Mouse (Mus musculus): ENCODE measurements around the gene Sowahc. TPM values are rescaled to one million over a fixed set of nuclear protein-coding genes. Genes with fewer than 3 reads are reported as not detected.
A peak's percentile ranks its signal among the peaks of the same experiment; 100 is the strongest.

The Sowahc gene
- polyA plus RNA-seq, 1 experiment from 2014 or later, result 9.5 TPM

GRCm38 (mm10) chr10:59222271-59223101 is 733 bp downstream of the Sowahc start:
- Histone ChIP-seq H3K36me3 (ENCODE audit: control insufficient read depth, insufficient read depth, low read length) (no peaks in the 10 kb centered on the region), H3K27ac (ENCODE audit: low read depth, low read length) (peak overlapping the region; percentile 89), H3K9ac (ENCODE audit: low read depth, low read length) (peak overlapping the region; percentile 93), H3K4me3 (ENCODE audit: low read length) (peak overlapping the region; percentile 75), H3K4me1 (ENCODE audit: control insufficient read depth, insufficient read depth, low read length) (peaks cover 15% of the 10 kb centered on the region; the same call in 1 of the 2 replicates), H3K9me3 (ENCODE audit: control insufficient read depth, low read length) (no peaks in the 10 kb centered on the region), H3K4me2 (replicated peaks; ENCODE audit: low read depth, low read length) (peak overlapping the region; percentile 99), H3K27me3 (ENCODE audit: control insufficient read depth, insufficient read depth, low read length) (no peaks in the 10 kb centered on the region)
- peak; percentile 51 for ATAC-seq (ENCODE audit: low FRiP score, low TSS enrichment)
- WGBS, result 3% methylated on average over 42 of the region's 49 CpGs

- WGBS, result 28% methylated on average over 14 of the region's 14 CpGs
- peak overlapping the region; percentile 75 for H3K4me3 ChIP-seq (ENCODE audit: low read length)
- no peak overlapping the region for H3K27ac ChIP-seq (ENCODE audit: low read depth, low read length)
- H3K36me3 ChIP-seq (ENCODE audit: control insufficient read depth, insufficient read depth, low read length), result no peaks in the 10 kb centered on the region
- H3K4me1 ChIP-seq (ENCODE audit: control insufficient read depth, insufficient read depth, low read length), result peaks cover 15% of the 10 kb centered on the region; the same call in 1 of the 2 replicates
- H3K9me3 ChIP-seq (ENCODE audit: control insufficient read depth, low read length), result no peaks in the 10 kb centered on the region
- H3K9ac ChIP-seq (ENCODE audit: low read depth, low read length), result peak overlapping the region; percentile 93; the same call in 1 of the 2 replicates
- H3K4me2 ChIP-seq (replicated peaks; ENCODE audit: low read depth, low read length), result peak overlapping the region; percentile 99
- H3K27me3 ChIP-seq (ENCODE audit: control insufficient read depth, insufficient read depth, low read length), result no peaks in the 10 kb centered on the region
- no peak for ATAC-seq (ENCODE audit: low FRiP score, low TSS enrichment)
These were observed 1.5 kb downstream of the Sowahc start for GRCm38 (mm10) chr10:59223301-59223700.

GRCm38 (mm10) chr10:59223890-59224289 is 2.1 kb downstream of the Sowahc start:
- no peaks in the 10 kb centered on the region for H3K9me3 ChIP-seq (ENCODE audit: control insufficient read depth, low read length)
- WGBS, result 67% methylated on average over 4 of the region's 4 CpGs
- no peak overlapping the region for H3K27ac ChIP-seq (ENCODE audit: low read depth, low read length)
- no peak overlapping the region for H3K9ac ChIP-seq (ENCODE audit: low read depth, low read length)
- H3K27me3 ChIP-seq (ENCODE audit: control insufficient read depth, insufficient read depth, low read length), result no peaks in the 10 kb centered on the region
- no peaks in the 10 kb centered on the region for H3K36me3 ChIP-seq (ENCODE audit: control insufficient read depth, insufficient read depth, low read length)
- peak overlapping the region; percentile 99; the same call in 1 of the 2 replicates for H3K4me2 ChIP-seq (replicated peaks; ENCODE audit: low read depth, low read length)
- peaks cover 15% of the 10 kb centered on the region; the same call in 1 of the 2 replicates for H3K4me1 ChIP-seq (ENCODE audit: control insufficient read depth, insufficient read depth, low read length)
- H3K4me3 ChIP-seq (ENCODE audit: low read length), result peak overlapping the region; percentile 75; the same call in 1 of the 2 replicates
- no peak for ATAC-seq (ENCODE audit: low FRiP score, low TSS enrichment)

- WGBS, result 87% methylated on average over 2 of the region's 2 CpGs
- no peak overlapping the region for H3K9ac ChIP-seq (ENCODE audit: low read depth, low read length)
These were observed 3.4 kb downstream of the Sowahc start for GRCm38 (mm10) chr10:59225137-59225536.

GRCm38 (mm10) chr10:59229205-59229820 is 7.6 kb downstream of the Sowahc start:
- Histone ChIP-seq H3K27ac (ENCODE audit: low read depth, low read length) (no peak overlapping the region), H3K4me1 (ENCODE audit: control insufficient read depth, insufficient read depth, low read length) (no peaks in the 10 kb centered on the region), H3K4me3 (ENCODE audit: low read length) (no peak overlapping the region), H3K9me3 (ENCODE audit: control insufficient read depth, low read length) (no peaks in the 10 kb centered on the region), H3K9ac (ENCODE audit: low read depth, low read length) (no peak overlapping the region), H3K36me3 (ENCODE audit: control insufficient read depth, insufficient read depth, low read length) (no peaks in the 10 kb centered on the region), H3K4me2 (replicated peaks; ENCODE audit: low read depth, low read length) (no peak overlapping the region), H3K27me3 (ENCODE audit: control insufficient read depth, insufficient read depth, low read length) (no peaks in the 10 kb centered on the region)
- 78% methylated on average over 4 of the region's 4 CpGs for WGBS
- no peak for ATAC-seq (ENCODE audit: low FRiP score, low TSS enrichment)

More at GRCm38 (mm10) chr10:59225137-59225536, 3.4 kb downstream of the Sowahc start:
- H3K36me3 ChIP-seq (ENCODE audit: control insufficient read depth, insufficient read depth, low read length), result no peaks in the 10 kb centered on the region
- no peak overlapping the region for H3K27ac ChIP-seq (ENCODE audit: low read depth, low read length)
- no peak for ATAC-seq (ENCODE audit: low FRiP score, low TSS enrichment)
- H3K4me1 ChIP-seq (ENCODE audit: control insufficient read depth, insufficient read depth, low read length), result peaks cover 15% of the 10 kb centered on the region; the same call in 1 of the 2 replicates
- H3K9me3 ChIP-seq (ENCODE audit: control insufficient read depth, low read length), result no peaks in the 10 kb centered on the region
- H3K27me3 ChIP-seq (ENCODE audit: control insufficient read depth, insufficient read depth, low read length), result no peaks in the 10 kb centered on the region
- H3K4me2 ChIP-seq (replicated peaks; ENCODE audit: low read depth, low read length), result no peak overlapping the region
- no peak overlapping the region for H3K4me3 ChIP-seq (ENCODE audit: low read length)

- no peak for ATAC-seq (ENCODE audit: low FRiP score, low TSS enrichment)
- Histone ChIP-seq H3K9ac (ENCODE audit: low read depth, low read length) (no peak overlapping the region), H3K27ac (ENCODE audit: low read depth, low read length) (no peak overlapping the region), H3K4me3 (ENCODE audit: low read length) (no peak overlapping the region), H3K4me2 (replicated peaks; ENCODE audit: low read depth, low read length) (no peak overlapping the region), H3K36me3 (ENCODE audit: control insufficient read depth, insufficient read depth, low read length) (no peaks in the 10 kb centered on the region), H3K9me3 (ENCODE audit: control insufficient read depth, low read length) (no peaks in the 10 kb centered on the region), H3K27me3 (ENCODE audit: control insufficient read depth, insufficient read depth, low read length) (no peaks in the 10 kb centered on the region), H3K4me1 (ENCODE audit: control insufficient read depth, insufficient read depth, low read length) (no peaks in the 10 kb centered on the region)
- WGBS, result 93% methylated on average over 2 of the region's 2 CpGs
These were observed 13.5 kb downstream of the Sowahc start for GRCm38 (mm10) chr10:59235227-59235626.

- H3K9me3 ChIP-seq (ENCODE audit: control insufficient read depth, low read length), result no peaks in the 10 kb centered on the region
- 48% methylated on average over 4 of the region's 4 CpGs for WGBS
- no peak for ATAC-seq (ENCODE audit: low FRiP score, low TSS enrichment)
- no peak overlapping the region for H3K4me2 ChIP-seq (replicated peaks; ENCODE audit: low read depth, low read length)
- H3K27me3 ChIP-seq (ENCODE audit: control insufficient read depth, insufficient read depth, low read length), result no peaks in the 10 kb centered on the region
- no peak overlapping the region for H3K4me3 ChIP-seq (ENCODE audit: low read length)
- H3K36me3 ChIP-seq (ENCODE audit: control insufficient read depth, insufficient read depth, low read length), result no peaks in the 10 kb centered on the region
- H3K27ac ChIP-seq (ENCODE audit: low read depth, low read length), result no peak overlapping the region
- H3K9ac ChIP-seq (ENCODE audit: low read depth, low read length), result no peak overlapping the region
- H3K4me1 ChIP-seq (ENCODE audit: control insufficient read depth, insufficient read depth, low read length), result no peaks in the 10 kb centered on the region
These were observed 14.1 kb downstream of the Sowahc start for GRCm38 (mm10) chr10:59235847-59236246.

- no peak overlapping the region for H3K9ac ChIP-seq (ENCODE audit: low read depth, low read length)
- 76% methylated on average over 6 of the region's 6 CpGs for WGBS
- H3K4me2 ChIP-seq (replicated peaks; ENCODE audit: low read depth, low read length), result no peak overlapping the region
- no peaks in the 10 kb centered on the region for H3K36me3 ChIP-seq (ENCODE audit: control insufficient read depth, insufficient read depth, low read length)
- no peak for ATAC-seq (ENCODE audit: low FRiP score, low TSS enrichment)
- H3K4me1 ChIP-seq (ENCODE audit: control insufficient read depth, insufficient read depth, low read length), result no peaks in the 10 kb centered on the region
- H3K4me3 ChIP-seq (ENCODE audit: low read length), result no peak overlapping the region
- no peaks in the 10 kb centered on the region for H3K27me3 ChIP-seq (ENCODE audit: control insufficient read depth, insufficient read depth, low read length)
- H3K9me3 ChIP-seq (ENCODE audit: control insufficient read depth, low read length), result no peaks in the 10 kb centered on the region
- no peak overlapping the region for H3K27ac ChIP-seq (ENCODE audit: low read depth, low read length)
These were observed 14.7 kb downstream of the Sowahc start for GRCm38 (mm10) chr10:59236486-59236885.

- no peak for ATAC-seq (ENCODE audit: low FRiP score, low TSS enrichment)
- H3K27me3 ChIP-seq (ENCODE audit: control insufficient read depth, insufficient read depth, low read length), result no peaks in the 10 kb centered on the region
- no peak overlapping the region for H3K9ac ChIP-seq (ENCODE audit: low read depth, low read length)
- no peaks in the 10 kb centered on the region for H3K4me1 ChIP-seq (ENCODE audit: control insufficient read depth, insufficient read depth, low read length)
- 35% methylated on average over 3 of the region's 3 CpGs for WGBS
- H3K27ac ChIP-seq (ENCODE audit: low read depth, low read length), result no peak overlapping the region
- H3K4me2 ChIP-seq (replicated peaks; ENCODE audit: low read depth, low read length), result no peak overlapping the region
- no peaks in the 10 kb centered on the region for H3K9me3 ChIP-seq (ENCODE audit: control insufficient read depth, low read length)
- no peak overlapping the region for H3K4me3 ChIP-seq (ENCODE audit: low read length)
- no peaks in the 10 kb centered on the region for H3K36me3 ChIP-seq (ENCODE audit: control insufficient read depth, insufficient read depth, low read length)
These were observed 16.0 kb downstream of the Sowahc start for GRCm38 (mm10) chr10:59237757-59238156.
